Mouse (Mus musculus) ES-E14 (cell line): Measurements from ENCODE around the gene Rtkn2. TPM values are rescaled to one million over a fixed set of nuclear protein-coding genes. Genes with fewer than 3 reads are reported as not detected.

Experiments used
- DNase-seq: peaks from one replicate; pipeline ENCODE4 v3.0.0-alpha.2; 2013; ENCODE audit warnings: low read depth, low spot score
- H3K27ac ChIP-seq: 2 replicates; pipeline ENCODE4 v1.5.1; 2012; ENCODE audit warnings: low read depth, mild to moderate bottlenecking, low read length, moderate library complexity, mixed read lengths; ENCODE audit not compliant: poor library complexity, insufficient read depth, severe bottlenecking
- H3K36me3 ChIP-seq: 2 replicates; pipeline ENCODE4 v1.6.1; 2012; ENCODE audit warnings: mild to moderate bottlenecking, low read length, moderate library complexity, mixed read lengths; ENCODE audit not compliant: control insufficient read depth, poor library complexity, insufficient read depth, severe bottlenecking
- H3K4me1 ChIP-seq, 2 experiments: fragments of 150-350 bp in 1 of 2; sonication (generic) in 1 of 2; 2 replicates each; pipeline ENCODE4 v1.6.1; 2012; ENCODE audit warnings: low read length in 2 of 2, mild to moderate bottlenecking in 1 of 2, mixed read lengths in 1 of 2; ENCODE audit not compliant: control insufficient read depth in 2 of 2, insufficient read depth in 2 of 2, poor library complexity in 1 of 2
- H3K4me3 ChIP-seq, 2 experiments: fragments of 150-350 bp in 1 of 2; sonication (generic) in 1 of 2; 2 replicates each; pipeline ENCODE4 v1.5.1; 2012; ENCODE audit warnings: low read length in 2 of 2, low read depth in 1 of 2, mild to moderate bottlenecking in 1 of 2, mixed read lengths in 1 of 2; ENCODE audit not compliant: insufficient read depth in 1 of 2, poor library complexity in 1 of 2, severe bottlenecking in 1 of 2
- H3K9ac ChIP-seq: 2 replicates; pipeline ENCODE4 v1.6.1; 2012; ENCODE audit warnings: low read depth, mild to moderate bottlenecking, low read length, mixed read lengths; ENCODE audit not compliant: poor library complexity, insufficient read depth, severe bottlenecking
- H3K9me3 ChIP-seq: fragments of 150-350 bp; sonication (generic); 2 replicates; pipeline ENCODE4 v1.6.1; 2012; ENCODE audit warnings: low read depth, mild to moderate bottlenecking, low read length; ENCODE audit not compliant: control insufficient read depth, insufficient read depth
- CHD2 ChIP-seq: IDR thresholded peaks from 2 replicates; pipeline ENCODE4 v1.6.1; 2014; ENCODE audit warnings: mild to moderate bottlenecking, low read depth, low read length, inconsistent platforms
- HCFC1 ChIP-seq: IDR thresholded peaks from 2 replicates; pipeline ENCODE4 v1.6.1; 2012; ENCODE audit warnings: low read length, inconsistent platforms, borderline replicate concordance; ENCODE audit not compliant: insufficient read depth
- MAFK ChIP-seq: IDR thresholded peaks from 2 replicates; pipeline ENCODE4 v1.6.1; 2014; ENCODE audit warnings: mild to moderate bottlenecking, low read depth, low read length, inconsistent platforms; ENCODE audit not compliant: insufficient read depth
- ZC3H11A ChIP-seq: IDR thresholded peaks from 2 replicates; pipeline ENCODE4 v1.6.1; 2012; ENCODE audit warnings: low read depth, mild to moderate bottlenecking, inconsistent platforms, low read length, borderline replicate concordance
- ZNF384 ChIP-seq: IDR thresholded peaks from 2 replicates; pipeline ENCODE4 v1.6.1; 2012; ENCODE audit warnings: low read depth, low read length, inconsistent platforms
- in situ Hi-C, 2 experiments: fragments of 600-800 bp; cut with MboI; formaldehyde crosslinking; loops; one replicate each; pipeline ENCODE4 v1.15.1; 2025; ENCODE audit warnings: low sequenced_read_pairs in 2 of 2, inconsistent platforms in 1 of 2; ENCODE audit not compliant: unreplicated experiment in 2 of 2
- total RNA-seq: library from RNA; depleted of rRNA; stranded (reverse); fragments of 300-350 nt; gene quantifications from 2 replicates; pipeline ENCODE4 v1.2.3, GENCODE M21; 2012

The Rtkn2 gene
- total RNA-seq, 1 experiment, result 6.0 TPM

DNA sequence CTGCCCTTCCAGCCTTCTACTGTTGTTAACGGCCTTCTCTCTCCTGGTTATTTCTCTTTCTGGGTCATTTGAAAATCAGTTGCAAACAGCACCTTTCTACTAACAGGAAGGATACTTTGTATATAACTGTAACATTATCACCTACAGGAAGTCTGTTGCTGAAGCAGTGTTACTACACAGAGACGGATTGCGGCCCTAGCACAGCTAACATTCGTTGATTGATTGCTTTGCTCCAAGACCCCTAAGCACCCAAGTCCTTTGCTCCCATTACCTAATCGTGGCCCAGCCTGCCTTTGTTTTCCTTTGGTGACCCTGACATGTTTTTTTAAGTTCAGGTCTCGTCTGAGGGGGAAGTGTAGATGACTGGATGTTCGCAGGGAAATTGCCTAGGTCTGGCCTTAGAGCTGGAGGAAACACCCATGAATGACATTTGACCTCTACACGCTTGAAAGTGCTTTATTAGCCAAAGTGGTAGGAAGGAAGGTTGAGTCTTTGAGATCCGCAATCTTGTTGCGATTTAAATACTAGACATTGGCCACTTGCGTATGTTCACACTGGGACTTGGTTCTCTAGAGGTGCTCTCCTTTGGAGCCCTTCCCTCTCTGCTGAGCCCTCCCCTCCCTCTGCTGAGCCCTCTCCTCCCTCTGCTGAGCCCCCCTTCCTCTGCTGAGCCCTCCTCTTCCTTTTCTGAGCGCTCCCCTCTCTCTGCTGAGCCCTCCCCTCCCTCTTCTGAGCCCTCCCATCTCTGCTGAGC lies 49.1 kb downstream of the Rtkn2 start:
- in situ Hi-C loops, result no loop called here
- peaks cover 5% of the 10 kb centered on the region; the same call in 1 of the 2 replicates for H3K36me3 ChIP-seq

DNA sequence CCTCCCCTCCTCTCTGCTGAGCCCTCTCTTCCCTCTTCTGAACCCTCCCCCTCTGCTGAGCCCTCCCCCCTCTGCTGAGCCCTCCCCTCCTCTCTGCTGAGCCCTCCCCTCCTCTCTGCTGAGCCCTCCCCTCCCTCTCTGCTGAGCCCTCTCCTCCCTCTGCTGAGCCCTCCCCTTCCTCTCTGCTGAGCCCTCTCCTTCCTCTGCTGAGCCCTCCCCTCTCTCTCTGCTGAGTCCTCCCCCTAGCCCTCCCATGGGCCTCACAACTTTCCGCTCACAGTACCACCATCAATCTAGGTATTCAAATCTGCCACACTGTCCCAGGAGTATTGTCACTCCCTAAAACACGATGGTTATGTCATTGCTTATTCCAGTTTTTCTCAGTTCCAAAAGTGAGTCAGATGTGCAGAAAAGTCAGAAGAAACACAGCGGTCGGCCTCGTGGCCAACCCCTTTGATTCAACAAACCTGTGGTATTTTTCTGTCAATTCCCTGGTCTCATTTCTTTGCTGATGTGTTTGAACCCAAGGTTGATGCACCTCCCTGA lies 49.8 kb downstream of the Rtkn2 start:
- Histone ChIP-seq H3K36me3 (peaks cover 5% of the 10 kb centered on the region; the same call in 1 of the 2 replicates), H3K4me1 (peaks cover 0 to 2% of the 10 kb centered on the region in 2 experiments; a peak in 2 of 4 replicates), H3K9me3 (no peaks in the 10 kb centered on the region), H3K9ac (peak overlapping the region; percentile 44; the same call in 1 of the 2 replicates), H3K27ac (no peak overlapping the region; the same call in 1 of the 2 replicates), H3K4me3 (peak overlapping the region; percentile 36 to 60; a peak in 3 of 4 replicates)
- no peak for TF ChIP-seq ZNF384
- no peak for TF ChIP-seq CHD2
- TF ChIP-seq ZC3H11A, result no peak
- TF ChIP-seq HCFC1, result no peak
- no peak for TF ChIP-seq MAFK
- peak; percentile 85 for DNase-seq
- in situ Hi-C loops, result no loop called here

More for the DNA sequence above, 49.1 kb downstream of the Rtkn2 start:
- TF ChIP-seq MAFK, result no peak
- no peak for TF ChIP-seq ZC3H11A
- no peak for TF ChIP-seq CHD2
- no peak for TF ChIP-seq HCFC1
- peak; percentile 40 for DNase-seq
- peak overlapping the region; percentile 49; the same call in 1 of the 2 replicates for H3K9ac ChIP-seq
- no peaks in the 10 kb centered on the region for H3K9me3 ChIP-seq
- H3K4me1 ChIP-seq, result peaks cover 0 to 2% of the 10 kb centered on the region in 2 experiments; a peak in 2 of 4 replicates
- H3K4me3 ChIP-seq, result peak overlapping the region; percentile 41 to 65
- no peak overlapping the region; the same call in 1 of the 2 replicates for H3K27ac ChIP-seq

DNA sequence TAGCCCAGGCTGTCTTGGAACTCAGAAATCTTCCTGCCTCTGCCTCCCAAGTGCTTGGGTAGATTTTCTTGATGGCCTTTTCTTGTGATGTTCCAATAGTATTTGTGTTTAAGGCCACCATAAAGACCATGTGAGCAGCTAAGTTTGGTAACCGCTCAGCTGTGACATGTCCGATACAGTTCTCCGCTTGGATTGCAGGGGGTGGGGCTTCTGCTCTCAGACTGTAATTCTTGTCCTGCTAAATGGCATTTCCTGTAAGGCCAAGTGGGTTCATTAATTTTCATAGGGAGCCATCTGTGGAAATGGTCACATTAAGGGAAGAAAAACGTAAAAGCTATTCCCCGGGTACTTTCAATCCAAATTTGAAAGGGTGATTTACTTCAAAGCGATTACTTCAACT lies 50.7 kb downstream of the Rtkn2 start:
- DNase-seq, result no peak
- Histone ChIP-seq H3K36me3 (peaks cover 5% of the 10 kb centered on the region; the same call in 1 of the 2 replicates), H3K4me1 (peaks cover 0 to 2% of the 10 kb centered on the region in 2 experiments; a peak in 2 of 4 replicates), H3K27ac (no peak overlapping the region), H3K9me3 (no peaks in the 10 kb centered on the region), H3K4me3 (no peak overlapping the region), H3K9ac (no peak overlapping the region)
- no peak for TF ChIP-seq ZNF384
- no peak for TF ChIP-seq ZC3H11A
- no peak for TF ChIP-seq MAFK
- no peak for TF ChIP-seq HCFC1
- no peak for TF ChIP-seq CHD2
- in situ Hi-C loops, result no loop called here

DNA sequence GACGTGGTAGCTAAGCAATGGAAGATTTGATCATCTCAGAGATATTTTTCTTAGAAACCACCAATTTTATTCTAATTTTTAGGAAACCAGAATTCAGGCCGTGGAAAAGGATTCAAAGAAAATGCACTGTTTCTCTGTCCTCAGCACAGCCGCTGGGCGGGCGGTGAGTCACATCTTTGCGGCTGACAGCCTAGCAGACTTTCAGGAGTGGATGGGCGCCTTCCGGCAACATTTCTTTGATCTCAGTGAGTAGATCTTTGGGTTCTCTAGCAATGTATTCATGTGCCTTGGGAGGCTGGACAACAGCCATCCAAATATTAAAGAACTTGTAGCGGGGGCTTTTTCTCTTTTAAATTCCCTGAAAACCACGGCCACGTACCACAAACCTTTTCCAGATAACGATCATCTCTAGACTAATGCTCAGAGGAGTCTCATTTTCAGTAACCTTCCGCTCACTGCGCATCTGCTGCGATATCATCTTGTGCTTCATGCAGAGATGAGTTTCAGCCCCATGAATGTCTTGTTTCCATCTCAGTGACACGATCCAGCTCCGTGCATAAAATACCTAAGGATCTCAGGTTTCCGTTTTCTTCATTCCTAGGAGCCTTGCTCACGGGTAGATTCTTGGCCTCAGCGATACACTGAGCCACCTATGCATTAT lies 56.5 kb downstream of the Rtkn2 start:
- no peak overlapping the region for H3K27ac ChIP-seq
- no peak overlapping the region for H3K4me3 ChIP-seq
- H3K36me3 ChIP-seq, result no peaks in the 10 kb centered on the region
- TF ChIP-seq HCFC1 (no peak), ZNF384 (no peak), CHD2 (no peak), MAFK (no peak), ZC3H11A (no peak)
- no peaks in the 10 kb centered on the region for H3K9me3 ChIP-seq
- H3K9ac ChIP-seq, result no peak overlapping the region
- DNase-seq, result no peak
- H3K4me1 ChIP-seq, result no peaks in the 10 kb centered on the region
- in situ Hi-C loops, result no loop called here
